Mouse (Mus musculus): ENCODE results near the gene Gm21915.

Gm21915 gene

DNA sequence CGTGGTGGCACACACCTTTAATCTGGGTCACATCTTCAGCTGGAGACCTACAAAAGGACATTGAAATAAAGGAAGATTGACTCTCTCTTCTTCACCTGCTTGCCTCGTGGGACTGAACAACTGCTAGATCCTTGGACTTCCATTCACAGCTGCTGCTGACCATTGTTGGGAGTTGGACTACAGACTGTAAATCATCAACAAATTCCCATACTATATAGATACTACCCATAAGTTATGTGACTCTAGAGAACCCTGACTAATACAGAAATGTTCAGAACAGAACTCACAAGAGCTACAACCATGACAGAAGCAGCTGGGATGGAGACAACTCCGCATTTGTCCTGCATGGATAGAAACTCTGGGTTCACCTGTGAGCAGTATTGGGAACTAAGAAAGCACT is at the start of gene Gm21915:
Gene Gm21915 (plus strand): TSS at position 301 of the 400 bp plus-strand sequence.
- in situ Hi-C loops (cut with MboI; ENCODE audit: low pct_unique_long_range_greater_than_20kb in 1 of 2, low sequenced_read_pairs in 2 of 2, unreplicated experiment in 1 of 2), result no loop called here

DNA sequence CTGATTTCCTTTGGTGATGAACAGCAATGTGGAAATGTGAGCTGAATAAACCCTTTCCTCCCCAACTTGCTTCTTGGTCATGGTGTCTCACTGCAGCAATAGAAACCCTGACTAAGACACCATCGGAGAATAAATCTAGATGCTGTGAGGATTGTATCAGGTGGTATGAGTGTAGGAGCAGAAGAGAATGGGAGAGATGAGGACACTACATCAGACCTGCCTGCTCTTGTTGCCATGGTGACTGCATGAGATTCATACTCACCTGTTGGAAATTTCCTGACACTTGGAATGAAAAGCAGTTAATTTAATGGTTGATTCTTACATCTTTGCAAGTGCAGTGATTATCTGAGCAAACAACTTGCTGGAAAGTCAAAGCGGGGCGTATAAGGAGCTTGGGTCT is 48.1 kb upstream of the Gm21915 start:
- in situ Hi-C loops (cut with MboI; ENCODE audit: low pct_unique_long_range_greater_than_20kb in 1 of 2, low sequenced_read_pairs in 2 of 2, unreplicated experiment in 1 of 2), result no loop called here

DNA sequence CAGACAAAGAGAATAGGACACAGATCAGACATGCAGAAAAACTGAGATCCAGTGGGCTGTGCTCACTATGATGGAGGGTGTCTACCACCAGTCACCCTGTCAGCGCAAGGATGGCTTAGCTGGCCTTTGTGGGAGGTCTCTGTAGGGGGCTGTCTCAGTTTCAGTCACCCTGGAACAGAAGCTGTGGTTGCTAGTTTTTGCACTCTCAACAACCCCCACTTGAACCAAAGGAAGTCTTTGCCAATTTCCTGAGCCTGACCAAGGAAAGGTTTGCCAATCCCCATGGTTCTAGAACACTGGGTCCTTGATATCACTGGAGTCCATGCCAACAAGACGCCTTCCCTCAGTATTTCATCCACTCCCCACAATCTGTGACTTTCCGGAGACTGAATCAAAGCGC is 47.6 kb upstream of the Gm21915 start:
- in situ Hi-C loops (cut with MboI; ENCODE audit: low pct_unique_long_range_greater_than_20kb in 1 of 2, low sequenced_read_pairs in 2 of 2, unreplicated experiment in 1 of 2), result no loop called here

DNA sequence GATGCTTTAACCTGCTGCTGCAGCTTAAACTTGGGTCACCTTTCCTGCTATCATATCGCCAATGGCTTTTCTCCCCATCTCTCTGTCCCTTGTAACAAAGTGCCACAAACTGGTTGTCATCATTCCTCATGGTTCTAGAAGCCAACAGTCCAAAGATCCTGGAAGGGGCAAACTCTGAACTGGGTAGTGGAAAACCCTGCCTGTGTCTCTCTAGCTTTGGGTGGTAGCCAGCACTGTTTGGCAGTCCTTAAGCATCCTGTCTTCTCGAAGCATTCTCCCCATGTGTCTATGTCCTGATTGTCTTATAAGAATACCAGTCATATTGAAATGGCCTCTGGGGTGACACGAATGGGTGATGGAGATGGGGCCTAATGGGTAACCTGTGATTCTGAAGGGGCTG is 45.1 kb upstream of the Gm21915 start:
- in situ Hi-C loops (cut with MboI; ENCODE audit: low pct_unique_long_range_greater_than_20kb in 1 of 2, low sequenced_read_pairs in 2 of 2, unreplicated experiment in 1 of 2), result loop anchor here (5.0 kb wide), 1 partner anchor 127 kb away; no protein-coding TSS in a partner anchor

DNA sequence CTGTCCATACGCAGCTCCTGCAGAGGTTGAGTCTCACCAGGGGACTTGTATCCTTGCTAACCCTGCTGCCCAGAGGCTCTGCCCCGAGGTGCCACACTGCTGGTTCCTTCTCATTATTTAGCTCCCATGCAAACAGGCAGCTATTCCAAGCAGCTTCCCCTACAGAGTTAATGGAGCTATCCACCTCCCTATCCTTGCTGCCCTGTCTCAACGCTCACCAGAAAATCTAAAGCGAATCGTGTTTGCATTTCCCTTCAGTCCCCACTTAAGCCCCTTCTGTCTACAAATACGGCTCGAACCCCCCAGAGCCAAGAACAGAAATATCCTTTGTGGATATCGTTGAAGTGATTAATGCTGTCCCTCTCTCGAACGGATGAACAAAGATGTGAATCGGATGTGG is 43.8 kb upstream of the Gm21915 start:
- in situ Hi-C loops (cut with MboI; ENCODE audit: low pct_unique_long_range_greater_than_20kb in 1 of 2, low sequenced_read_pairs in 2 of 2, unreplicated experiment in 1 of 2), result loop anchor here (5.0 kb wide), 1 partner anchor 126 kb away; no protein-coding TSS in a partner anchor

DNA sequence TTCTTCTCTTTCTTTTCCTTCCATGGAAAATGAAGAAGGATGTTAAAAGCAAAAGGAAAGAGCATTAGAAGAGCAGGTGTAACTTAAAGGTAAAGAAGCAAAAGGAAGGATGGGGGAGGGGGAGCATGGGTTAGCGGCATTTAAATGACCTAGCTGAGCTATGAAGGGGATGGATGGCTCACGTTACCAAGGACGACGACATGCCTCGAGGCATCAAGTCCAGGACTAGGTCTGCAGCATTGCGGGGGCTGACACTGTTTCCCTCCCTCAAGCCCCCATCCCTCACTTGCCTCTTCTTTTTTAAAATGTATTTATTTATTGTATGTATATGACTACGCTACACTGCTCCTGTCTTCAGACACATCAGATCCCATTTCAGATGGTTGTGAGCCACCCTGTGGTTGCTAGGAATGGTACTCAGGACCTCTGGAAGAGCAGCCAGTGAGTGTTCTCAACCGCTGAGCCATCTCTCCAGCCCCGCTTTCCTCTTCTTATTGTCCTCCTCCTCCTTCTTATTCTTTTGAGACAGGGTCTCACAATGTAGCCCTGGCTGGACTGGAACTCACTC is 43.2 kb upstream of the Gm21915 start:
- in situ Hi-C loops (cut with MboI; ENCODE audit: low pct_unique_long_range_greater_than_20kb in 1 of 2, low sequenced_read_pairs in 2 of 2, unreplicated experiment in 1 of 2), result loop anchor here (5.0 kb wide), 1 partner anchor 125 kb away; no protein-coding TSS in a partner anchor

DNA sequence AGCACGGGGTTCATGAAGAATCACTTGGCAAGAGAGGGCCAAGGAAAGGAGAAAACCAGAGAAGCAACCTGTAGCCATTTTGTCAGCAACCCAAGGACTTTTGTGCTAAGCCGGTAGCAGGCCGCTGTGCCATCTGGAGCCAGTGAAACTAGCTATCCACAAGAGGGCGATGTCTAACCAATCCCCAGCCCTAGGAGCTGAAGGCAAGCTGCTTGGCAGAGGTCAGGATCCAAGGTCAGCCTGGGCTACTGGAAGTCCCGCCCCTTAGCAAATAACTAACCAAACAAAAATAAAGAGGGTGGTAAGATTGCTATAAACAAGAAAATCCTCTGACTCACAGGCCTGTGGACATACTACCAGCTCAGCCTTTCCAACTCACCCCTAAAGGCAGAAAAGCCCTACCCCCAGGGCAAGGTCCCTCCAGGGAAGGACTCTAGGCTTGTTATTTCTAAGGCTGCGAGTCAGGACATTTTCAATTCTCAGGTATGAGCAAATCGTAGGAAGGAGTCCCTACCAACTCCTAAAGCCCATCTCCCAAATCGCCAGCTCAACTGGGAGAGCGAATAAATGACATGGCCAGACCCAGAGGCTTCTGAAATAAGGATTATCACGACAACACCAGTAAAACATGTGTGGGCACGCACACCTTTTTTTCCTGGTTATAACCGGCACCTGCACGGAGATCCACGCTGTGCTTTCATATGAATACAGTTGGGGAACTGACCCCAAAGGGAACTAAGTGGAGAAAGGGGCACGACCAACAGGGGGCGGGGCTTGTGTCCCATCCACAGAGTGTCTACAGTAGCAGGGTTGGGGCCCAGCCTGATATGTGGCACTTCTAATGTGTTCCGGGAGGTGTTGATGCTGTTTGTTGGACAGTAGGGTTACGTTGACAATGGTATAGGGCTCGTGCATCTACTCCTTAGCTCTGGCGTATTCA is 42.0 kb upstream of the Gm21915 start:
- in situ Hi-C loops (cut with MboI; ENCODE audit: low pct_unique_long_range_greater_than_20kb in 1 of 2, low sequenced_read_pairs in 2 of 2, unreplicated experiment in 1 of 2), result loop anchor here (5.0 kb wide), 1 partner anchor 124 kb away; no protein-coding TSS in a partner anchor

DNA sequence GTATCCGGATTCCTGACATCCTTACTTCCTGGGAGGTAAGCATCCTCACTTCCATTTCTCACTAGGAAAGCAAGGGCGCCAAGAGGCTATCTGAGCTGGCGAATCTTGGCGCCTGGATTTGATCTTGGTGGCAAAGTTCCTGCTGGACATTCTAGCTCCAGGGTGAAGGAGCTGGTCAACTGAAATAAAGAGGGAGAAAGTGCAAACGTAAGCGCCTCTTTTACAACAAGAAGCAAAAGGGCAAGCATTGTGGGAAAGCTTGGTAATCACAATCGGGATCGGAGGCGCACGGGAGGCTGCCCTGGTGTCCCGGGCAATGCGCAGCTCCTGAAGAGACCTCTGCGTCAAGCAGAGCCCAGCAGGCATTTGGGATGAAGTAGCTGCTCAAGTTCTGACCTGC is 41.0 kb upstream of the Gm21915 start:
- in situ Hi-C loops (cut with MboI; ENCODE audit: low pct_unique_long_range_greater_than_20kb in 1 of 2, low sequenced_read_pairs in 2 of 2, unreplicated experiment in 1 of 2), result loop anchor here (5.0 kb wide), 1 partner anchor 123 kb away; no protein-coding TSS in a partner anchor

DNA sequence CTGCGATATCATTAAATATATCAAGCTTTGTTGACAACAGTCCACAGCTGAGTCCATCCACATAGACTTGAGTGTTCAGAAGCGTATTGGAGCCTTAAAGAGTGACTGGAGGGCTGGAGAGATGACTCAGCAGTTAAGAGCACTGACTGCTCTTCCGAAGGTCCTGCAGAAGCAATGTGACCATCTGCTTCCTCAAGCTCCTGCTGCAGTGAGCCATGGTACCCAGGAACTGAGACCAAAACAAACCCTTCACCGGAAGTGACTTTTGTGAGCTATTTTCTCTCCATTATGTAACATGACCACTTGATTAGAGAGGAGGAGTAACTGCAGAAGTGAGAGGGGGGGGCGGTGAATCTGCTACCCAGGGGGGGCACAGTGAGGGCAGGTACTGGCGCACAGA is 39.3 kb upstream of the Gm21915 start:
- in situ Hi-C loops (cut with MboI; ENCODE audit: low pct_unique_long_range_greater_than_20kb in 1 of 2, low sequenced_read_pairs in 2 of 2, unreplicated experiment in 1 of 2), result no loop called here

DNA sequence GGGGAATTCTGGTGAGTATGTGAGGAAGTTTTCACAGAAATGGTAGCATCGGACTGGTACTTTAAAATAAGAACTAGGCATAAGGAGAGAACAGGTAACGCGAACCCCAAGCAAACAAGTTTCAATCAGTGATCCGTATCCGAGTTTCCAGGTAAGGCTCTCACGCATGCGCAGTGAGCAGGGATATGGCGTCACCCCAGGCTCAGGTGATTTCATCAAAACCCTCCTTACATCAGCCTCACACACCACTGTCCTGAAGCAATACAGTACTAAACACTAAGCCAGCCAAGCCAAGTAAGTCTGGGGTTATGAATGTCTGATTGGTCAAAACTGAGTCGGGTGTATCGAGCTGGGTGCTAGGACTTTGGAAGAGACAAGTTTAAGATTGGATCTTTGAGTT is 38.9 kb upstream of the Gm21915 start:
- in situ Hi-C loops (cut with MboI; ENCODE audit: low pct_unique_long_range_greater_than_20kb in 1 of 2, low sequenced_read_pairs in 2 of 2, unreplicated experiment in 1 of 2), result no loop called here

DNA sequence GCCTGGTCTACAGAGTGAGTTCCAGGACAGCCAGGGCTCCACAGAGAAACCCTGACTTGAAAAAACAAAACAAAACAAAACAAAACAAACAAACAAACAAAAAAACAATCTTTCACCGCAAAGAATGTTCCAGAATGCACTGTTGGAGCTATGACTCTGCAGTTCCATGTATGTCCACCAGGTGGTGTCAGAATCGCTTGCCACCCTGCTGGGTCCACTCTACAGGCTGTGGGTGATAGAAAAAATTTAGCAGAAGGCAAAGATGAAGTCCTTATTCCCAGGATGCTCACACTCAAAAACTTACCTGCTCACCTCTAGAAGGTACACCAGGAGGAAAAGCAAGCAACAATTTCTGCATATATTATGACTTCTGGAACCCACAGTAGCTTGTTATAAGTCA is 34.4 kb upstream of the Gm21915 start:
- in situ Hi-C loops (cut with MboI; ENCODE audit: low pct_unique_long_range_greater_than_20kb in 1 of 2, low sequenced_read_pairs in 2 of 2, unreplicated experiment in 1 of 2), result no loop called here

DNA sequence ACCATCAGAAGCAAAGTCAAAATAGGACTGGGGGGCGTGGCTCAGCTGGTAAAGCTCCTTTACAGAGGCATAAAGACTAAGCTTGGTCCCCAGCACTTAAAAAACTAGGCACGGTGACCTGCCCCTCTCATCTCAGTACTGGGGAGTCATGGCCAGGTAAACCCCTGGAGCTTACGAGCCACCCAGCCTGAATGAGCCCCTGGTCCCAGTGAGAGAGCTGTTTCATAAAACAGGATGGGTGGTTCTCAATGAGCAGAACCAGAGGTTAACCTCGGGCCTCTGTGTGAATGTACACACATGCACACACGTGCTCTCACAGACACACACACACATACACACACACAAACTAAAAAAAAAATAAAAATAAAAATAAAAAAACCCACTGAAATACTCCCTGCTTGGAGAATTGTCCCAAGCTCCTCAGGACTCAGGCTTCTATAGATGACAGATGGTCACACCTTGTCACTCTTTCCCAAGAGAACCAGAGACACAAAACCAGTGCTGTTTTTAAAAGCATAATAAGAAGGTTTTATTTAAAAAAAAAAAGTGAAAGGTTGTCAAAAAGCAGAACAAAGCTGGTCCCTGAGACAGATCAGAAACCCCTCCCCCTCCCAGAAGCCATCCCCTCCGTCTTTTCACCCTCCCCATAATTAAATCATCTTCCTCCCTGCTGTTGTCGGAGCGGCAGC is 32.6 kb upstream of the Gm21915 start:
- in situ Hi-C loops (cut with MboI; ENCODE audit: low pct_unique_long_range_greater_than_20kb in 1 of 2, low sequenced_read_pairs in 2 of 2, unreplicated experiment in 1 of 2), result no loop called here

DNA sequence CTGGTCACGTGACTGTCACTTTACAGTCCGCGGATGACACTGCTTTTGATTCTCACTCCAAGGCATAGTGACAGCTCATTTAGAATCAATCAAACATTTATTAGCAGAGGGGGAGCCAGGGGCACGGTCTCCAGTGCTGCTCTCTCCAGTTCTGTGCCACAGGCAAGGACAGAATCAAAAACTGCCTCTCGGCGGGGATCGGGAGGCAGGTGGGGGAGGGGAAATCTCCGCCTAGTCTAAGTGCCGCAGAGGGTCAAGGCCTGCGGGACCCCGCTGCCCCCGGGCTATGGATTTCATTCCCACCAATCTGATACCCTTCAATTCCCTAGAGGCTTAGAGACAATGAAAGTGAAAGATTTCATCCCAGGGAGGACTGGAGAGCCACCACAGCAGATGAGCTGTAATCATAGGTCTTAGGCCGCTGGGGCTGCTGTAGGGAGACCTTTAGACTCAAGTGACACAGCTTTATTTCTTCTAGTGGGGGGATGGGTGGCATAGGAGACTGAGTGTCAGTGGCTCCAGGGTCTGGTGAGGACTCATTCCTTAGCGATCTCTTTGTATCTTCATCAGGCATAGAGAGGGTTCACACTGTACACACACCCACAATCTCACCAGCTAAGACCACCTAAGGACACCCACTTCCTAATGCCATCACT is 31.9 kb upstream of the Gm21915 start:
- in situ Hi-C loops (cut with MboI; ENCODE audit: low pct_unique_long_range_greater_than_20kb in 1 of 2, low sequenced_read_pairs in 2 of 2, unreplicated experiment in 1 of 2), result no loop called here

DNA sequence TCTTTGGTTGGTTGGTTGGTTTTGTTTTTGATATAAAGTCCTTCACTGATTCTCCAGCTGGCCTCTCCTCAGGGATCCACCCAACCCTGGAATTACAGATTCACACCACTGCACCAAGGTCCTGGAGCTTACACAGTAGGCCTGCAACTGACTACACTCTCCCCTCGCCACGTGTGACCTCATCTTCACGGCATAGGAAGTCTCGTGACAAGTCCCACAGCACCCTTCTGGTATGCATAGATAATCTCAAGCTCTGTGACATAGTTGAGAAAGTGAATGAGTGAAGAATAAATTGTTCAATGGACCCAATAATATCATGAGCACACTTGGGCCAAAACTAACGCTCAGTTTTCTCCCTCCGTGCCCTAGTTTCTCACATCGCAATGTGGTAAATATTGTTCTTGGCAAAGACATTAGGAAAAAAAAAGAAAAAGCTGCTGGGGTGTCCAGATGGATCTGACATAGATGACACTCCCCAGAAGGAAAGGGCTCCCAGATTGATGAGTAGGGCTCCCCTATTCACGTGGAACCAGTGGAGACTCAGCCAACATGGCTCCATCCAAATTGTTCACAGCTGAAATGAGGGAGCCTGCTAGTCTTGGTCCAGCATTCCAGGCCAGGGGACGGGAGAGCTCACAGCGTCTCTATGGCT is 30.8 kb upstream of the Gm21915 start:
- in situ Hi-C loops (cut with MboI; ENCODE audit: low pct_unique_long_range_greater_than_20kb in 1 of 2, low sequenced_read_pairs in 2 of 2, unreplicated experiment in 1 of 2), result no loop called here

DNA sequence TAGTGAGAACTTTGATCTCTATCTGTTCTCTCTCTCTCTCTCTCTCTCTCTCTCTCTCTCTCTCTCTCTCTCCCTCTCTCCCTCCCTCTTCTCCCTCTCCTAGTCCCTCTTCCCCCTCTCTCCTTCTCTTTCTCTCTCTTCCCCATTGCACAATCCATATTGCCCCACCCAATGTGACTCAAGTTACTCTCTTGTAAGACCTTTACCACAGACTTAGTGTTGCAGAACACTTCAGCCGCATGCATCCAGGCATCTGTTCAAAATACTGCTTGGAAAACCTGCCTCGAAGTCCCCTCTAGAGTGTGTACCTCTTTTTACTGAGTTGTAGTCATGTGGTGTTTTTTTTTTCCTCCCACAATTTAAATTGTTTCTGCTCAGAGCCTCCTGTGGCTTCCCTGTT is 29.1 kb upstream of the Gm21915 start:
- in situ Hi-C loops (cut with MboI; ENCODE audit: low pct_unique_long_range_greater_than_20kb in 1 of 2, low sequenced_read_pairs in 2 of 2, unreplicated experiment in 1 of 2), result no loop called here

DNA sequence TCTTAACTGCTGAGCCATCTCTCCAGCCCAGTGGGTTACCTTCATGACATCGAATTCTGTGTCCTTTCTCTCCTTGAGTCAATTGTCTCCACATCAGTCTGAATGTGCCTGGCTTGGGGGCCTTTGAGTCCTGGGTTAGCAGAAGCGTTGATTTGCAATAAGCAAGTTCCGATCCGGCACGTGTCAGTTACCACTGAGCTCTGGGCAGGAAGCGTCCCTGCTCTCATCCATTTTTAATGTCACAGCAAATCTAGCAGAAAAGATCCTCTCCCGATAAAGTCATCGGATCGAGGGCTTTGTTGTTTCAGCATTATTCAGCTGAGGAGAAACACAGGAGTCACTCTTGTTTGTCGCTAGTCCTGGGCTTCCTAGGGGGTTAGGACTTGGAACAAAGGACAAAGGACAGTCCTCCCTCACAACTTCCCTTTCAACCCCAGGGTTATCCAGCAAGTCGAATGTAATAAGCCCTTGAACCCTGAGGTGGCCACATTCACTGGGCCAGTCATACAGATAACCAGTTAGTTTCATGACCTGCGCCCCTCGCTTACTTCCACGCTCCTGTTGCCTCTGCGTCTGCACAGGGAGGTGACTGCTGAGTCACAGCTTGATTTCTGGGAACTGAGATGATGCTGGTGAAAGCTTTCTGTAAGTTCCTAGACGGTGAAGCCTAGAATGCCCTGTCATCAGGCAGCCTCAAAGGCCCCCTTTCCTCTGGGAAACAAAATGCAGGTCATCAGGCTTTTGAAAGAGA is 27.8 kb upstream of the Gm21915 start:
- in situ Hi-C loops (cut with MboI; ENCODE audit: low pct_unique_long_range_greater_than_20kb in 1 of 2, low sequenced_read_pairs in 2 of 2, unreplicated experiment in 1 of 2), result no loop called here

DNA sequence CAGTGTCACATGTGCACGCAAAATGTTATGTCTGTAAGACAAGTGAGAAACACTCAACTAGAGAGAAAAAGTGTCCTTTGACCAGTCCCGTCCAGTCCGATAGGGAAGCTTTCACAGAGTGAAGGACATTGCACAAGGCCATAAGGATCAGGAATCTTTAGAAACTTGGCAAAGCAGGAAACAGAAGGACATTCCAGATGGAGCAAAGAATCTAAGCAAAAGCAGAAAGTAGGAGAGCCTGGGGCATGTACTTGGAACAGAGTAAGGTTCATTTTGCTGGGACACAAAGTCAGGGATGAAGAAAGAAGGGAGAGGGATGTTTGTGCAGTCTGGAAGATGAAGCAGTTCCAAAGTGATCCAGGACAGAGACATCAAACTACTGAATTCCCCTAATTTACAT is 21.0 kb upstream of the Gm21915 start:
- in situ Hi-C loops (cut with MboI; ENCODE audit: low pct_unique_long_range_greater_than_20kb in 1 of 2, low sequenced_read_pairs in 2 of 2, unreplicated experiment in 1 of 2), result no loop called here

DNA sequence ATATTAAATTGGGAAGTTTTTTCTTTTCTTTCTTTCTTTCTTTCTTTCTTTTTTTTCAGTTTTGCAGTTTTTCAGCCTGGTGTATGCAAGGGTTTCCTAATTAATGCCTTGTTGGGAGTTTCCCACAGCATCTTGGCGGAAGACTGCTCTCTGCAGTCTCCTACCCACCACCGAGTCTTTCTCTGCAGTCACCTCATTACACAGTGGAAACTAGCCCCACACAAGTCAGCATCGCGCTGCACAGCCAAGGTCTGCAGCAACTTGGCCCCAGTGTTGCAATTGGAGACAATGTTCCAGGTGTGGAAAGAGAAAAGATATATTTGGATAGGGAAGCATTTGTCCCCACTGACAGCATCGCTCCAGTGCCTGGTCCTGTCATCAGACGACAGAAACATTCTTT is 20.4 kb upstream of the Gm21915 start:
- in situ Hi-C loops (cut with MboI; ENCODE audit: low pct_unique_long_range_greater_than_20kb in 1 of 2, low sequenced_read_pairs in 2 of 2, unreplicated experiment in 1 of 2), result no loop called here
